Mouse (Mus musculus) left cerebral cortex, adult 18-20 months (tissue): ENCODE data around the gene Gm37240. TPM values are rescaled to one million over a fixed set of nuclear protein-coding genes. Genes with fewer than 3 reads are reported as not detected.

Experiments
- DNase-seq, 2 experiments: peaks; one replicate each; pipeline ENCODE4 v3.0.0; 2021 to 2022; ENCODE audit warnings: low spot score in 2 of 2, mixed read lengths in 1 of 2
- total RNA-seq, 2 experiments: library from RNA; stranded (reverse); gene quantifications; 2 replicates each; pipeline ENCODE4 v1.2.3; 2021

The Gm37240 gene
- total RNA-seq, 2 experiments from 2014 or later: 2.3 TPM; not detected in 1

- DNase-seq: no peak
These were observed 241.8 kb downstream of the Gm37240 start for GRCm38 (mm10) chr3:85645517-85646004.

GRCm38 (mm10) chr3:85644814-85645213 is 242.5 kb downstream of the Gm37240 start:
- DNase-seq: no peak

GRCm38 (mm10) chr3:85641751-85642150 is 245.6 kb downstream of the Gm37240 start:
- DNase-seq: no peak

- no peak for DNase-seq
These were observed 250.4 kb downstream of the Gm37240 start for GRCm38 (mm10) chr3:85636716-85637447.

- DNase-seq: no peak
These were observed 251.7 kb downstream of the Gm37240 start for GRCm38 (mm10) chr3:85635591-85635990.

- DNase-seq: no peak
These were observed 252.2 kb downstream of the Gm37240 start for GRCm38 (mm10) chr3:85635126-85635419.

- no peak for DNase-seq
These were observed 252.8 kb downstream of the Gm37240 start for GRCm38 (mm10) chr3:85634389-85635125.

GRCm38 (mm10) chr3:85633733-85634132 is 253.6 kb downstream of the Gm37240 start:
- DNase-seq: no peak

- DNase-seq: no peak
These were observed 257.3 kb downstream of the Gm37240 start for GRCm38 (mm10) chr3:85629895-85630510.

- no peak for DNase-seq
These were observed 267.6 kb downstream of the Gm37240 start for GRCm38 (mm10) chr3:85619751-85620150.

GRCm38 (mm10) chr3:85619345-85619744 is 268.0 kb downstream of the Gm37240 start:
- no peak for DNase-seq

GRCm38 (mm10) chr3:85618885-85619284 is 268.4 kb downstream of the Gm37240 start:
- DNase-seq: peak in 1 of 2 experiments; percentile 36

GRCm38 (mm10) chr3:85616389-85616788 is 270.9 kb downstream of the Gm37240 start:
- no peak for DNase-seq

GRCm38 (mm10) chr3:85607753-85608152 is 279.6 kb downstream of the Gm37240 start:
- DNase-seq: no peak

GRCm38 (mm10) chr3:85606912-85607311 is 280.4 kb downstream of the Gm37240 start:
- DNase-seq: no peak

GRCm38 (mm10) chr3:85603811-85604210 is 283.5 kb downstream of the Gm37240 start:
- DNase-seq: no peak

- no peak for DNase-seq
These were observed 285.4 kb downstream of the Gm37240 start for GRCm38 (mm10) chr3:85601841-85602305.

GRCm38 (mm10) chr3:85599526-85599925 is 287.8 kb downstream of the Gm37240 start:
- no peak for DNase-seq

- no peak for DNase-seq
These were observed 292.9 kb downstream of the Gm37240 start for GRCm38 (mm10) chr3:85594452-85594851.

- no peak for DNase-seq
These were observed 294.6 kb downstream of the Gm37240 start for GRCm38 (mm10) chr3:85592640-85593252.

GRCm38 (mm10) chr3:85592067-85592466 is 295.3 kb downstream of the Gm37240 start:
- DNase-seq: no peak
